Mouse (Mus musculus) embryonic facial prominence, embryonic 10.5 days (tissue): Measurements from ENCODE around the gene Stfa2l1. TPM values are rescaled to one million over a fixed set of nuclear protein-coding genes. Genes with fewer than 3 reads are reported as not detected.

ENCODE experiments used
- DNase-seq: peaks from one replicate; pipeline ENCODE4 v3.0.0-alpha.2; 2017; ENCODE audit warnings: low spot score
- H3K27ac ChIP-seq: fragments of 300-500 bp; sonication (generic); replicated peaks from 2 replicates; pipeline ENCODE4 v1.5.1; 2016; ENCODE audit warnings: mild to moderate bottlenecking
- H3K27me3 ChIP-seq: fragments of 300-500 bp; sonication (generic); replicated peaks from 2 replicates; pipeline ENCODE4 v1.6.1; 2016; ENCODE audit warnings: low read depth, mild to moderate bottlenecking; ENCODE audit not compliant: poor library complexity, severe bottlenecking
- H3K36me3 ChIP-seq: fragments of 300-500 bp; sonication (generic); replicated peaks from 2 replicates; pipeline ENCODE4 v1.6.1; 2016; ENCODE audit warnings: mild to moderate bottlenecking, moderate library complexity
- H3K4me1 ChIP-seq: fragments of 300-500 bp; sonication (generic); 2 replicates; pipeline ENCODE4 v1.6.1; 2016
- H3K4me3 ChIP-seq: fragments of 300-500 bp; sonication (generic); 2 replicates; pipeline ENCODE4 v1.5.1; 2016; ENCODE audit warnings: mild to moderate bottlenecking, moderate library complexity
- H3K9me3 ChIP-seq: fragments of 300-500 bp; sonication (generic); 2 replicates; pipeline ENCODE4 v1.6.1; 2016; ENCODE audit warnings: mild to moderate bottlenecking
- WGBS: fragments of 180-500 bp; shearing (Covaris S2); methylation state at CpG from one replicate; pipeline ENCODE4 v1.1.7; 2016; 5-methylcytosine and 5-hydroxymethylcytosine counted together
- polyA plus RNA-seq: library from polyadenylated mRNA; unstranded; fragments of >200 nt; fragmentation: Nextera tagmentation; extraction: Ambion mirVana; gene quantifications from 2 replicates; pipeline ENCODE4 v1.2.1, GENCODE M21; 2016

Gene Stfa2l1
- polyA plus RNA-seq, 1 experiment from 2014 or later = not detected

DNA sequence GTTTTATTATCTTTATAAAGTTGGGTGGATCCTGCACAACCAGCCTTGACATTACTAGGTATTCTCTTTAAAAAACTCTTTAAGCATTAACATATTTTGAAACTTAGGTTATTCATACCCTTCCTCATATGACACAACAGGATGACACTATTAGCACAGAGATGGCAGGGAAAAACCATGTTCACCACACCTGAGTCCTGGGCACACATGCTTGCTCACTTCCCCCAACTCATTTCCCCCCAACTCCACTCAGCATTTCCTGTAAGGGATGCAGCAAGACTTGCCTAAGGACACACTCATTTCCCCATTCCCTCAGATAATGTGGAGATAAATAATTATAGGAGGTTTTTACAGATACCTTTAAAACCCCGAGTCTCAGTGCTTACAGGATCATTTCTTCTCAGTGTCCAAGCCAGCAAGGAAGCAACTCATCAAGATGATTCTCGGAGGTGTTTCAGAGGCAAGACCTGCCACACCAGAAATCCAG, 53.4 kb downstream of the Stfa2l1 start, which contains the start of gene Gm5416:
Gene Gm5416, plus strand, starts transcription at position 437 of the 487 bp plus-strand sequence.
- Histone ChIP-seq H3K27ac (no peak within 1 kb of the TSS), H3K4me3 (no peak within 1 kb of the TSS), H3K27me3 (no peaks in the 10 kb centered on the region), H3K9me3 (no peaks in the 10 kb centered on the region), H3K36me3 (no peaks in the 10 kb centered on the region), H3K4me1 (no peaks in the 10 kb centered on the region)
- DNase-seq = no peak
- 87% methylated on average over 2 of the region's 2 CpGs for WGBS

Other genes starting within 250 kb of the Stfa2l1 start
- gene Parp9, start 218.3 kb upstream of the Stfa2l1 start, polyA plus RNA-seq = 2.1 and 2.5 TPM in 2 replicates
- gene Dtx3l, start 217.7 kb upstream of the Stfa2l1 start, polyA plus RNA-seq = 2.3 and 2.8 TPM in 2 replicates
- 66.8 and 69.4 TPM in 2 replicates for gene Kpna1, start 178.1 kb upstream of the Stfa2l1 start, polyA plus RNA-seq
- gene Wdr5b, start 115.6 kb upstream of the Stfa2l1 start, polyA plus RNA-seq = 7.8 and 8.7 TPM in 2 replicates
- 351 and 357 TPM in 2 replicates for gene Fam162a, start 85.2 kb upstream of the Stfa2l1 start, polyA plus RNA-seq
- 92.9 and 106 TPM in 2 replicates for gene Ccdc58, start 85.1 kb upstream of the Stfa2l1 start, polyA plus RNA-seq
- gene Csta1, start 25.6 kb upstream of the Stfa2l1 start, polyA plus RNA-seq = 0.06 and 0.09 TPM in 2 replicates
- gene Gm5483, start 27.4 kb downstream of the Stfa2l1 start, polyA plus RNA-seq = not detected in 2 replicates
- gene Gm5416, start 53.6 kb downstream of the Stfa2l1 start, polyA plus RNA-seq = not detected in 2 replicates
- not detected in 2 replicates for gene 2010005H15Rik, start 64.7 kb downstream of the Stfa2l1 start, polyA plus RNA-seq
- gene Stfa1, start 120.1 kb downstream of the Stfa2l1 start, polyA plus RNA-seq = 0.34 and 0.47 TPM in 2 replicates
- gene BC117090, start 177.5 kb downstream of the Stfa2l1 start, polyA plus RNA-seq = not detected in 2 replicates
- 0.39 TPM in 1 of 2 replicates, not detected in the other for gene BC100530, start 210.9 kb downstream of the Stfa2l1 start, polyA plus RNA-seq